Mouse (Mus musculus) midbrain, embryonic 14.5 days (tissue): ENCODE data around the gene Cygb. TPM values are rescaled to one million over a fixed set of nuclear protein-coding genes. Genes with fewer than 3 reads are reported as not detected.

Experiments used
- ATAC-seq: fragments of 200-750 bp; cut with Nextera tagmentation; 2 replicates; pipeline ENCODE4 v1.8.0; 2017; ENCODE audit warnings: moderate number of reproducible peaks, moderate library complexity; ENCODE audit not compliant: low FRiP score, low TSS enrichment
- DNase-seq: peaks from one replicate; pipeline ENCODE4 v3.0.0-alpha.2; 2015
- H3K27ac ChIP-seq: fragments of 300-500 bp; sonication (generic); replicated peaks from 2 replicates; pipeline ENCODE4 v1.5.1; 2014; ENCODE audit warnings: mild to moderate bottlenecking, low read depth, low read length, moderate library complexity
- H3K27me3 ChIP-seq: fragments of 300-500 bp; sonication (generic); 2 replicates; pipeline ENCODE4 v1.6.1; 2014; ENCODE audit warnings: low read length, control low read depth, mixed read lengths; ENCODE audit not compliant: control insufficient read depth, insufficient read depth
- H3K36me3 ChIP-seq: fragments of 300-500 bp; sonication (generic); 2 replicates; pipeline ENCODE4 v1.6.1; 2014; ENCODE audit warnings: low read length, control low read depth; ENCODE audit not compliant: control insufficient read depth, insufficient read depth
- H3K4me1 ChIP-seq: fragments of 300-500 bp; sonication (generic); 2 replicates; pipeline ENCODE4 v1.6.1; 2014; ENCODE audit warnings: mild to moderate bottlenecking, antibody characterized with exemption, low read length, control low read depth; ENCODE audit not compliant: control insufficient read depth, insufficient read depth
- H3K4me2 ChIP-seq: fragments of 300-500 bp; sonication (generic); 2 replicates; pipeline ENCODE4 v1.6.1; 2014; ENCODE audit warnings: mild to moderate bottlenecking, low read length, moderate library complexity
- H3K4me3 ChIP-seq: fragments of 300-500 bp; sonication (generic); replicated peaks from 2 replicates; pipeline ENCODE4 v1.5.1; 2014; ENCODE audit warnings: low read depth, low read length
- H3K9ac ChIP-seq: fragments of 300-500 bp; sonication (generic); replicated peaks from 2 replicates; pipeline ENCODE4 v1.6.1; 2014; ENCODE audit warnings: mild to moderate bottlenecking, low read length, moderate library complexity
- H3K9me3 ChIP-seq: fragments of 300-500 bp; sonication (generic); 2 replicates; pipeline ENCODE4 v1.6.1; 2016; ENCODE audit warnings: low read length, control low read depth, mixed read lengths; ENCODE audit not compliant: control insufficient read depth
- WGBS: fragments of 180-500 bp; shearing (Covaris S2); extraction: QIAGEN DNeasy Blood & Tissue Kit; methylation state at CpG from one replicate; pipeline ENCODE4 v1.1.7; 2014; 5-methylcytosine and 5-hydroxymethylcytosine counted together
- polyA plus RNA-seq: library from polyadenylated mRNA; unstranded; fragments of >200 nt; fragmentation: Nextera tagmentation; extraction: Ambion mirVana; gene quantifications from 2 replicates; pipeline ENCODE4 v1.2.1, GENCODE M21; 2014

Gene Cygb
- polyA plus RNA-seq, 1 experiment from 2014 or later = 19.1 TPM

DNA sequence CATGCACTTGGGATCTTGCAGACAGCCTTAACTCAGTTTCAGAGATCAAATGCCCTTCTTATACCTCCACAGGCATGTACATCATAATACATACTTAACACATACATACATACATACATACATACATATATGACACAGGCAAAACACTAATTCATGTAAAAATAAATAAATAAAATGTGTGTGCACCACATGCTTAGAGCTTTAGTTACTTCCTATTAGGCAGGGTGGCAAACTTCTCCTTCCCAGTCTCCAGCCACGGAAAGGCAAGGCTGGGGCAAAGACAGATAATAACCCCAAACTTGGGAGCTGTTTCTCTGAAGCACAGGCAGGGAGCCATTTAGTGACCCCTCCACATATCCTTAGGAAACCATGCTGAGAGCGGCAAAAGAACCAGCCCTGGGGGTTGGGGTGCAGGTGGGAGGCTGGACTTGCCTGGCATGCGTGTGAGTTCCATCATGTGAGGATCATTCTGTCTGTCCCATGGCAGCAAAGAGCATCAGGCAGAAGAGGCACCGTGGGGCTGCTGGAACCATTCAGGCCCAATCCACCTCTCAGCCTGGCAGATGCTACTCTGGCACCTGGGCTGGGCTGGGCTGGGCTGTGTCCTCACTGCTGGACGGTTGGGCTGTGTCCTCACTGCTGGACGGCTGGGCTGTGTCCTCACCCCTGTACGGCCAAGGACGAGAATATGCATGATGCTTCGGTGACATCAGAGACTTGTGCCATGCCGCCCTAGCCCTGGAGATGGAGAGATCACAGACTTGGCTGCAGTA is 27.6 kb downstream of the Cygb start, which contains the start of gene Rhbdf2:
Gene Rhbdf2 (minus strand): TSS at position 721 of the 773 bp plus-strand sequence.
- no peak for ATAC-seq
- no peak for DNase-seq
- H3K36me3 ChIP-seq = no peaks in the 10 kb centered on the region
- H3K27ac ChIP-seq = no peak within 1 kb of the TSS
- H3K4me3 ChIP-seq = no peak within 1 kb of the TSS
- peaks cover 23% of the 10 kb centered on the region for H3K27me3 ChIP-seq
- H3K9ac ChIP-seq = no peak within 1 kb of the TSS
- H3K9me3 ChIP-seq = no peaks in the 10 kb centered on the region
- H3K4me2 ChIP-seq = no peak within 1 kb of the TSS
- H3K4me1 ChIP-seq = peaks cover 5% of the 10 kb centered on the region; the same call in 1 of the 2 replicates
- 70% methylated on average over 10 of the region's 10 CpGs for WGBS

DNA sequence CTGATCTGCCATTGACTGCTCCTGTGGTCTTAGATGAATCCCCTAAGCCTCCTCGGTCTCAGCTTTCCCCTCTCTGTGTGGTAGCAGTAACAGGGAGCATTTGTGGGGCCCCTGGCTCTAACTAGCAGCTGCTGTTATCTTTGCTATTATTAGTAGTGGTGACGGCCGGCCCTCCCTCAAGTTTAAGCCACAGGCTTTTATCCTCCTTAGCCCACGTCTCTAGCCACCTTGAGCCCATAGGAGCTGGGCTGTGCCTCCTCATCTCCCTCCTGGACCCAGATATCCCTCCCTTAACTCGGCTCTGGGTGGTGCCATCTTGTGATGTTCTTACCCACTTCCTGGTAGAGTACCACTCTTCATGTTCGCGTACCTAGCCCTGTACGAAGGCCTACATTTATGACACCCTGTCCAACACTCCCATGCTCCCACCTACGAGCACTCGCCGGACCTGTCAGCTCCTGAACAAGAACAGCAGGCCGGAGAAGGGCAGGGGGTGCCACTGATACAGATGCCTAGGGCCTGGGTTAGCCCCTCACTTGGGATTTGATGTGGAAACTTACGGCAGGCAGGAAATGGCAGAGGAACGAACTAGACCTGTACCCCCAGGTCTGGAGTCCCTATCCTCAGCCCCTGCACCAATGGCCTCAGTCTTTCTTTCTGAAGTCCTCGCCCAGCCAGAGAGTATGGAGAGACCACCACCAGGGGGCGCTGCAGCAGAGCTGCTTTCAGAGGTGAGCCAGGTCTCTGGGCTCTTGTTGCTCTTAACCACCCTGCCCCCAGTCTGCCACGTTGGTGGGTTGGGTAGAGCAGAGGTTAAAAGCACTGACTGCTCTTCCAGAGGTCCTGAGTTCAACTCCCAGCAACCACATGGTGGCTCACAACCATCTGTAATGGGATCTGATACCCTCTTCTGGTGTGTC is 28.8 kb downstream of the Cygb start:
- DNase-seq = peak; percentile 52
- 74% methylated on average over 17 of the region's 17 CpGs for WGBS
- peaks cover 23% of the 10 kb centered on the region for H3K27me3 ChIP-seq

GRCm38 (mm10) chr11:116624131-116624832 is 29.8 kb downstream of the Cygb start:
- H3K4me1 ChIP-seq = peaks cover 5% of the 10 kb centered on the region; the same call in 1 of the 2 replicates
- 12% methylated on average over 42 of the region's 42 CpGs for WGBS
- no peaks in the 10 kb centered on the region for H3K36me3 ChIP-seq
- ATAC-seq = peak; percentile 43; the same call in 1 of the 2 replicates
- H3K4me2 ChIP-seq = peak overlapping the region; percentile 59
- H3K9me3 ChIP-seq = no peaks in the 10 kb centered on the region
- DNase-seq = peak; percentile 59
- no peak overlapping the region for H3K27ac ChIP-seq
- peaks cover 23% of the 10 kb centered on the region for H3K27me3 ChIP-seq
- H3K9ac ChIP-seq = 0 out of 2 replicates have a peak overlapping the region, but pooled peaks have one; percentile 20
- H3K4me3 ChIP-seq = peak overlapping the region; percentile 36

More for the DNA sequence above, 28.8 kb downstream of the Cygb start:
- Histone ChIP-seq H3K4me1 (peaks cover 5% of the 10 kb centered on the region; the same call in 1 of the 2 replicates), H3K9me3 (no peaks in the 10 kb centered on the region), H3K9ac (no peak overlapping the region), H3K27ac (no peak overlapping the region), H3K4me2 (no peak overlapping the region), H3K4me3 (no peak overlapping the region), H3K36me3 (no peaks in the 10 kb centered on the region)
- no peak for ATAC-seq

DNA sequence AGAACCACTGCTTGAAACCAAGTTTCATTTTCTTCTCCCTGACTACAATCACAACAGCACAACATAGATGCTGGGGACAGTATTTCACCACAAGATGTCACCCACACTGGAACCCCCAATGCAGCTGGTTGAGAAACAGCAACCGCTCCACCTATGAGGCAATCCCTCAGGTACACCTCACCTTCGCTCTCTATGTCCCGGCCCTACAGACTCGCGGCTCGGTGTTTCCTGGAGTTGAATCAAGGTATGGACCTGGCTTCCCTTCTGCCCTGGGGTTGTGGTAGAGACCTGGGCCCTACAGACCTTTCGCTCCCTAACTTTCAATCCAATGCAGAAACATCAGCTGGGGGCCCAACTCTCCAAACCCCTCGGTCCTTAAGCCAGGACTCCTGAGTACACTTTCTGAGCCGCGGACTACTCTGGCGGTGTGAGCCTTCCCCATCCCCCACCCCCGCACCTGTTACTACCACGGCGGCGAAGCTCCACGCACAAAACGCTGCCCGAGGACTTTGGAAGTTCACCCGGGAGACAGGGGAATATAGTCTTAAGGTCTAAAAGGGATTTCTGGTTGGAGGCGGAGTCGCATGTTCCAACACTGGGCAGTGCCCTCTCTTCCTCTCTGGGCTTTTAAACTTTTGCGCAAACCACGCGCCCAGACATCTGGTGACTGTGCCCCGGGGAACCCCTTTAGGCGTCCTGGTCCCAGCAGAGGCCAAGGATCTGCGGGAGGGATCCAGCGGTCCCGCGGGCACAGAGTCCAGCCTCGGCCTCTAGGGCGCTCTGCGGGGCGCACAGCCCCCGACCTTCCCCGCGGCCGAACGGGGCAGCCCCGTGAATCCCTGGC is 30.6 kb downstream of the Cygb start:
- 0 out of 2 replicates have a peak overlapping the region, but pooled peaks have one; percentile 20 for H3K9ac ChIP-seq
- peak overlapping the region; percentile 36 for H3K4me3 ChIP-seq
- DNase-seq = peak; percentile 8
- H3K27ac ChIP-seq = no peak overlapping the region
- peaks cover 23% of the 10 kb centered on the region for H3K27me3 ChIP-seq
- H3K9me3 ChIP-seq = no peaks in the 10 kb centered on the region
- 7% methylated on average over 40 of the region's 40 CpGs for WGBS
- peak overlapping the region; percentile 59 for H3K4me2 ChIP-seq
- H3K36me3 ChIP-seq = no peaks in the 10 kb centered on the region
- ATAC-seq = no peak
- peaks cover 5% of the 10 kb centered on the region; the same call in 1 of the 2 replicates for H3K4me1 ChIP-seq

DNA sequence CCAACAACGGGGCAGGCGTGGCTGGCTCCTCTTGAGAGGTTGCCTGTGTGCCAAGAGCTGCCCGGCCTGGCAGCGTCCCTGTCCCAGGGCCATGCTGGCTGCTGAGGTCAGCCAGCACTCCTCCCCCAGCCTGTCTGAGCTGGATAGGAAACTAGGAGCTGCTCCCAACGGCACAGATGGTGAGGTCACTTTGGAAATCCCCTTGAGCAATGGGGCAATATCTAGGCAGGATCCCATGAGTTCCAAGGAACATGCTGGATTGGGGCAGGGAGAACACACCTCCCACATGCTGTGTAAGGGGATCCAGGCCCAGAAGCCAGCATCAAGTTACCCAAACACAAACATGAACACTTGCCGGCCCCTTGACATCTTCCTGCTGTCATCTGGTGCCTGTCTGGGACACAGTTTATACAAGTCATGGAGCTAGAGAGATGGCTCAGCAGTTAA is 32.8 kb downstream of the Cygb start:
- Histone ChIP-seq H3K9me3 (no peaks in the 10 kb centered on the region), H3K27me3 (peaks cover 23% of the 10 kb centered on the region), H3K4me2 (no peak overlapping the region), H3K27ac (no peak overlapping the region), H3K4me3 (no peak overlapping the region), H3K4me1 (peaks cover 5% of the 10 kb centered on the region; the same call in 1 of the 2 replicates), H3K9ac (no peak overlapping the region), H3K36me3 (no peaks in the 10 kb centered on the region)
- DNase-seq (peak; percentile 15), ATAC-seq (no peak)
- WGBS = 66% methylated on average over 6 of the region's 6 CpGs

GRCm38 (mm10) chr11:116620559-116621253 is 33.4 kb downstream of the Cygb start:
- H3K27me3 ChIP-seq = peaks cover 23% of the 10 kb centered on the region
- 75% methylated on average over 10 of the region's 10 CpGs for WGBS
- no peak for DNase-seq
- H3K27ac ChIP-seq = no peak overlapping the region
- no peak for ATAC-seq
- no peak overlapping the region for H3K9ac ChIP-seq
- H3K4me3 ChIP-seq = no peak overlapping the region
- peaks cover 5% of the 10 kb centered on the region; the same call in 1 of the 2 replicates for H3K4me1 ChIP-seq
- H3K36me3 ChIP-seq = no peaks in the 10 kb centered on the region
- no peaks in the 10 kb centered on the region for H3K9me3 ChIP-seq
- no peak overlapping the region for H3K4me2 ChIP-seq

GRCm38 (mm10) chr11:116620073-116620472 is 34.0 kb downstream of the Cygb start:
- no peak overlapping the region for H3K4me3 ChIP-seq
- H3K27me3 ChIP-seq = peaks cover 19% of the 10 kb centered on the region
- 42% methylated on average over 9 of the region's 9 CpGs for WGBS
- no peak overlapping the region for H3K4me2 ChIP-seq
- peaks cover 5% of the 10 kb centered on the region; the same call in 1 of the 2 replicates for H3K4me1 ChIP-seq
- H3K27ac ChIP-seq = no peak overlapping the region
- no peaks in the 10 kb centered on the region for H3K9me3 ChIP-seq
- no peaks in the 10 kb centered on the region for H3K36me3 ChIP-seq
- ATAC-seq = no peak
- peak; percentile 10 for DNase-seq
- H3K9ac ChIP-seq = no peak overlapping the region
